Mouse (Mus musculus) kidney, adult 18-20 months (tissue): ENCODE data around the gene Sh3bp5.
A peak's percentile ranks its signal among the peaks of the same experiment; 100 is the strongest.

ENCODE experiments used
- DNase-seq: peaks from one replicate; pipeline ENCODE4 v3.0.0; 2021

The Sh3bp5 gene

GRCm38 (mm10) chr14:31392300-31392699 lies 43.6 kb downstream of the Sh3bp5 start:
- no peak for DNase-seq

- no peak for DNase-seq
Observed at GRCm38 (mm10) chr14:31389421-31390147, 46.3 kb downstream of the Sh3bp5 start.

- DNase-seq: no peak
Observed at GRCm38 (mm10) chr14:31388086-31388872, 47.6 kb downstream of the Sh3bp5 start.

GRCm38 (mm10) chr14:31387301-31387981 lies 48.4 kb downstream of the Sh3bp5 start:
- no peak for DNase-seq

- peak; percentile 87 for DNase-seq
Observed at GRCm38 (mm10) chr14:31385977-31386697, 49.7 kb downstream of the Sh3bp5 start.

- no peak for DNase-seq
Observed at GRCm38 (mm10) chr14:31385406-31385805, 50.5 kb downstream of the Sh3bp5 start.

- peak; percentile 74 for DNase-seq
Observed at GRCm38 (mm10) chr14:31384366-31385323, 51.2 kb downstream of the Sh3bp5 start.

- DNase-seq: no peak
Observed at GRCm38 (mm10) chr14:31383470-31384050, 52.3 kb downstream of the Sh3bp5 start.

- no peak for DNase-seq
Observed at GRCm38 (mm10) chr14:31382276-31382675, 53.6 kb downstream of the Sh3bp5 start.

- DNase-seq: no peak
Observed at GRCm38 (mm10) chr14:31376331-31376730, 59.5 kb downstream of the Sh3bp5 start.

GRCm38 (mm10) chr14:31374390-31374789 lies 61.5 kb downstream of the Sh3bp5 start:
- no peak for DNase-seq

GRCm38 (mm10) chr14:31369377-31369776 lies 66.5 kb downstream of the Sh3bp5 start:
- DNase-seq: no peak

- no peak for DNase-seq
Observed at GRCm38 (mm10) chr14:31367951-31368350, 67.9 kb downstream of the Sh3bp5 start.

- peak; percentile 69 for DNase-seq
Observed at GRCm38 (mm10) chr14:31365350-31365749, 70.5 kb downstream of the Sh3bp5 start.

GRCm38 (mm10) chr14:31364589-31364988 lies 71.3 kb downstream of the Sh3bp5 start:
- no peak for DNase-seq

GRCm38 (mm10) chr14:31362236-31362635 lies 73.6 kb downstream of the Sh3bp5 start:
- DNase-seq: no peak

- no peak for DNase-seq
Observed at GRCm38 (mm10) chr14:31345367-31345766, 90.5 kb downstream of the Sh3bp5 start.

- DNase-seq: no peak
Observed at GRCm38 (mm10) chr14:31343241-31343640, 92.6 kb downstream of the Sh3bp5 start.

- DNase-seq: no peak
Observed at GRCm38 (mm10) chr14:31337947-31338346, 97.9 kb downstream of the Sh3bp5 start.

GRCm38 (mm10) chr14:31337406-31337805 lies 98.5 kb downstream of the Sh3bp5 start:
- DNase-seq: no peak
